Mouse (Mus musculus) liver, embryonic 13.5 days (tissue): ENCODE data around the gene Ubd. TPM values are rescaled to one million over a fixed set of nuclear protein-coding genes. Genes with fewer than 3 reads are reported as not detected.
"Not testable (repeated sequence)": the region's sequence is repeated elsewhere in the genome, so short reads cannot be mapped to it uniquely, and the experiment has no call there.

Source experiments
- ATAC-seq: fragments of 200-750 bp; cut with Nextera tagmentation; 2 replicates; pipeline ENCODE4 v1.8.0; 2017; ENCODE audit warnings: low read depth, mild to moderate bottlenecking, moderate number of reproducible peaks, moderate library complexity
- DNase-seq: peaks from one replicate; pipeline ENCODE4 v3.0.0; 2022
- H3K27ac ChIP-seq: fragments of 300-500 bp; sonication (generic); 2 replicates; pipeline ENCODE4 v1.5.1; 2015; ENCODE audit warnings: moderate library complexity, mild to moderate bottlenecking, inconsistent platforms
- H3K27me3 ChIP-seq: fragments of 300-500 bp; sonication (generic); 2 replicates; pipeline ENCODE4 v1.6.1; 2015; ENCODE audit warnings: mild to moderate bottlenecking, inconsistent platforms
- H3K36me3 ChIP-seq: fragments of 300-500 bp; sonication (generic); 2 replicates; pipeline ENCODE4 v1.6.1; 2015; ENCODE audit warnings: mild to moderate bottlenecking, inconsistent platforms
- H3K4me1 ChIP-seq: fragments of 300-500 bp; sonication (generic); replicated peaks from 2 replicates; pipeline ENCODE4 v1.6.1; 2015; ENCODE audit warnings: inconsistent platforms
- H3K4me2 ChIP-seq: fragments of 300-500 bp; sonication (generic); 2 replicates; pipeline ENCODE4 v1.6.1; 2015; ENCODE audit warnings: inconsistent platforms, mild to moderate bottlenecking, moderate library complexity
- H3K4me3 ChIP-seq: fragments of 300-500 bp; sonication (generic); replicated peaks from 2 replicates; pipeline ENCODE4 v1.5.1; 2015; ENCODE audit warnings: mild to moderate bottlenecking, inconsistent platforms
- H3K9ac ChIP-seq: fragments of 300-500 bp; sonication (generic); 2 replicates; pipeline ENCODE4 v1.6.1; 2015; ENCODE audit warnings: mild to moderate bottlenecking, inconsistent platforms
- H3K9me3 ChIP-seq: fragments of 300-500 bp; sonication (generic); replicated peaks from 2 replicates; pipeline ENCODE4 v1.6.1; 2016; ENCODE audit warnings: inconsistent platforms
- whole genome bisulfite sequencing: fragments of 180-500 bp; shearing (Covaris S2); methylation state at CpG from one replicate; pipeline ENCODE4 v1.1.7; 2015; ENCODE audit not compliant: insufficient replicate concordance; 5-methylcytosine and 5-hydroxymethylcytosine counted together
- polyA plus RNA-seq: library from polyadenylated mRNA; unstranded; fragments of >200 nt; fragmentation: Nextera tagmentation; extraction: Ambion mirVana; gene quantifications from 2 replicates; pipeline ENCODE4 v1.2.1, GENCODE M21; 2015

Gene Ubd
- polyA plus RNA-seq, 1 experiment from 2014 or later, result not detected

- Histone ChIP-seq H3K4me2 (no peak within 1 kb of the TSS), H3K4me3 (no peak within 1 kb of the TSS), H3K27me3 (peaks cover 17% of the 10 kb centered on the region), H3K27ac (no peak within 1 kb of the TSS), H3K4me1 (no peaks in the 10 kb centered on the region), H3K9me3 (no peaks in the 10 kb centered on the region), H3K9ac (no peak within 1 kb of the TSS), H3K36me3 (no peaks in the 10 kb centered on the region)
- ATAC-seq (no peak), DNase-seq (no peak)
- WGBS, result 46% methylated on average over 3 of the region's 3 CpGs
Measured at GRCm38 (mm10) chr17:37213018-37213417, 19.3 kb downstream of the Ubd start, which contains the start of gene Olfr95. Gene Olfr95, minus strand, starts transcription at chr17:37213118.

DNA sequence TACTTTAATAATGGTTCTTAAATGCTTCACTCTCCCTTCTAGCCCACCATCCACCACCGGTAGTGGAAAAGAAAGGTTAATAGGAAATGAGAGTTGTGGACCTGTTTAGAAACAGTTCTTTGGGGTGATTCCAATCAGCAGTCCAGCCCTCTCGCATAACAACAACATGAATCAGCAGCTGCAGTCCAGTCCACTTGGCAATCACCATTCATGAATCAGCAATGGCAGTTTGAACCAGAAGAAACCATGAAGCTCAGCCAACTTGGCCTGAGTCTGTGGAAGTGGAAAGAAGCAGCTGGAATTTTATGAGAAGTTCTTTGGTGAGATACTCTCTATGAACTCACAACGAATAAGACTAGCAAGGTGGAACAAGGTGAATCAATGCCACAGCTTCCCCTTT is 24.8 kb downstream of the Ubd start:
- Histone ChIP-seq H3K4me1 (no peaks in the 10 kb centered on the region), H3K27ac (no peak overlapping the region), H3K27me3 (no peaks in the 10 kb centered on the region), H3K4me2 (no peak overlapping the region), H3K36me3 (no peaks in the 10 kb centered on the region), H3K4me3 (no peak overlapping the region), H3K9ac (no peak overlapping the region), H3K9me3 (0 out of 2 replicates have a peak, but pooled peaks cover 2% of the 10 kb centered on the region)
- WGBS, result 50% methylated on average over 3 of the region's 3 CpGs
- ATAC-seq (no peak), DNase-seq (no peak)

DNA sequence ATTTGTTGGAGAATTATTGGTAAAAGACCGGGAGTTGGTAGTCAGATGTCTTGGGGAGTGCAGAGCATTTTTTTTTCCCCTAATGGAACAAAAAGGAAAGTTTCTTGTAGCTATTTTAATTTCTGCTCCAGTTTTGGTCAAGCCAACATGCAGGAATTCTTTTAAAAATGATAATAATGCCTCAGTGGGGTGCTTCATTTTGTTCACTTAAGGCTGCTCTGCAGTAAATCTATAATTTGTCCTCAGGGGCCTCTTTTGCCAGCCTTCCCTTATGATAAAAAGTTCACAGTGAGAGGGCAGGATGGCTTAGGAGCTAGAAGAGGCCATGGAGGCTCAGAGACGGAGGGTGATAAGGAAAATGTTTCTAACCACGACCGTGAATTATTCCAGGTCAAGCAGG is 26.2 kb downstream of the Ubd start, which contains the start of gene Olfr96:
Gene Olfr96 (plus strand): TSS at position 301 of the 400 bp plus-strand sequence.
- WGBS, result 37% methylated on average over 4 of the region's 4 CpGs
- ATAC-seq, result no peak

GRCm38 (mm10) chr17:37221879-37222278 is 28.2 kb downstream of the Ubd start:
- Histone ChIP-seq H3K27ac (no peak overlapping the region), H3K4me3 (no peak overlapping the region), H3K4me2 (no peak overlapping the region), H3K36me3 (no peaks in the 10 kb centered on the region), H3K9ac (no peak overlapping the region), H3K9me3 (0 out of 2 replicates have a peak, but pooled peaks cover 2% of the 10 kb centered on the region), H3K4me1 (no peaks in the 10 kb centered on the region), H3K27me3 (no peaks in the 10 kb centered on the region)
- DNase-seq (no peak), ATAC-seq (no peak)
- WGBS, result 6% methylated on average over 1 of the region's 1 CpGs

More for the DNA sequence above, 26.2 kb downstream of the Ubd start, which contains the start of gene Olfr96:
- H3K9me3 ChIP-seq, result 0 out of 2 replicates have a peak, but pooled peaks cover 2% of the 10 kb centered on the region
- H3K27ac ChIP-seq, result no peak within 1 kb of the TSS
- H3K9ac ChIP-seq, result no peak within 1 kb of the TSS
- H3K4me2 ChIP-seq, result no peak within 1 kb of the TSS
- no peaks in the 10 kb centered on the region for H3K27me3 ChIP-seq
- H3K4me1 ChIP-seq, result no peaks in the 10 kb centered on the region
- H3K36me3 ChIP-seq, result no peaks in the 10 kb centered on the region
- no peak within 1 kb of the TSS for H3K4me3 ChIP-seq
- no peak for DNase-seq

- not testable (repeated sequence) for H3K4me1 ChIP-seq, H3K9ac ChIP-seq, H3K27ac ChIP-seq, H3K9me3 ChIP-seq, H3K4me2 ChIP-seq, H3K27me3 ChIP-seq, ATAC-seq, H3K36me3 ChIP-seq, H3K4me3 ChIP-seq, DNase-seq
- 66% methylated on average over 2 of the region's 2 CpGs for WGBS
Measured at GRCm38 (mm10) chr17:37237230-37237629, 43.5 kb downstream of the Ubd start, which contains the start of gene Olfr97. Gene Olfr97, minus strand, starts transcription at chr17:37237330.

DNA sequence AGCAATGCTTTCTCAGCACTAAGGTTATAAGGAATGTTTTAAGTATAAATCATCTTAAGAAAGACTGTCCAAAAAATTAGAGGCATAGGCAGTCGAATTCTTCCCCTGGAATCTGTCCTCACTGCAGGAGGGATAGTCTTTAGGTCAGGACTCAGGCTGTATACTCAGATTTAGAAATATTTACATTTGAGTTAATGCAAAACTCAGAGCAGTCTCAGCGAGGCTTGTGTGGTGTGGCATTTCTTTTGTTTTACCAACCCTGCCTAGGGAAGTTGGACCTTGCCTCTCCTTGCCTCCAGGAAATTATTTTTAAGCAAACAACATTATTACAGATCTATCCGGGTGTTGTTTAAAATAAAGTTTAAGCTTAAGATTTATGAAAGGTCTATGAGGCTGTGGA is 48.5 kb downstream of the Ubd start:
- no peaks in the 10 kb centered on the region for H3K27me3 ChIP-seq
- H3K4me2 ChIP-seq, result no peak overlapping the region
- 29% methylated on average over 3 of the region's 3 CpGs for WGBS
- ATAC-seq (peak; percentile 58; the same call in 1 of the 2 replicates), DNase-seq (no peak)
- H3K27ac ChIP-seq, result no peak overlapping the region
- no peaks in the 10 kb centered on the region for H3K36me3 ChIP-seq
- no peak overlapping the region for H3K4me3 ChIP-seq
- no peaks in the 10 kb centered on the region for H3K9me3 ChIP-seq
- H3K9ac ChIP-seq, result no peak overlapping the region
- no peaks in the 10 kb centered on the region for H3K4me1 ChIP-seq

Other genes starting within 250 kb of the Ubd start
- 38.7 and 40.1 TPM in 2 replicates for gene Ppp1r11, start 242.2 kb upstream of the Ubd start, polyA plus RNA-seq
- gene Znrd1, start 235.3 kb upstream of the Ubd start, polyA plus RNA-seq, result 31.7 and 31.8 TPM in 2 replicates
- 3.5 and 4.8 TPM in 2 replicates for gene Znrd1as, start 235.3 kb upstream of the Ubd start, polyA plus RNA-seq
- gene 2410137M14Rik, start 212.7 kb upstream of the Ubd start, polyA plus RNA-seq, result not detected in 2 replicates
- gene H2-M5, start 204.4 kb upstream of the Ubd start, polyA plus RNA-seq, result not detected in 2 replicates
- gene Zfp57, start 192.7 kb upstream of the Ubd start, polyA plus RNA-seq, result 4.6 TPM in 2 replicates
- gene Mog, start 170.5 kb upstream of the Ubd start, polyA plus RNA-seq, result not detected in 2 replicates
- 0.43 and 0.51 TPM in 2 replicates for gene Gabbr1, start 147.9 kb upstream of the Ubd start, polyA plus RNA-seq
- not detected in 2 replicates for gene Olfr90, start 105.4 kb upstream of the Ubd start, polyA plus RNA-seq
- not detected in 2 replicates for gene Olfr91, start 95.6 kb upstream of the Ubd start, polyA plus RNA-seq
- gene Olfr92, start 73.8 kb upstream of the Ubd start, polyA plus RNA-seq, result not detected in 2 replicates
- not detected in 2 replicates for gene Olfr93, start 32.4 kb upstream of the Ubd start, polyA plus RNA-seq
- not detected in 2 replicates for gene Olfr94, start 7.1 kb downstream of the Ubd start, polyA plus RNA-seq
- gene Olfr95, start 19.2 kb downstream of the Ubd start, polyA plus RNA-seq, result not detected in 2 replicates
- not detected in 2 replicates for gene Olfr96, start 26.3 kb downstream of the Ubd start, polyA plus RNA-seq
- gene Olfr97, start 43.4 kb downstream of the Ubd start, polyA plus RNA-seq, result not detected in 2 replicates
- gene Olfr98, start 69.9 kb downstream of the Ubd start, polyA plus RNA-seq, result not detected in 2 replicates
- 1.3 and 1.5 TPM in 2 replicates for gene H2-M3, start 76.3 kb downstream of the Ubd start, polyA plus RNA-seq
- not detected in 2 replicates for gene Olfr99, start 89.6 kb downstream of the Ubd start, polyA plus RNA-seq
- not detected in 2 replicates for gene Olfr101, start 110.4 kb downstream of the Ubd start, polyA plus RNA-seq
- gene Olfr102, start 123.2 kb downstream of the Ubd start, polyA plus RNA-seq, result not detected in 2 replicates
- not detected in 2 replicates for gene Olfr103, start 145.8 kb downstream of the Ubd start, polyA plus RNA-seq
- gene Olfr104-ps, start 165.7 kb downstream of the Ubd start, polyA plus RNA-seq, result not detected in 2 replicates
- not detected in 2 replicates for gene Olfr105-ps, start 185.1 kb downstream of the Ubd start, polyA plus RNA-seq
- not detected in 2 replicates for gene Olfr106-ps, start 196.5 kb downstream of the Ubd start, polyA plus RNA-seq
- gene Olfr107, start 205.3 kb downstream of the Ubd start, polyA plus RNA-seq, result not detected in 2 replicates